Mouse (Mus musculus) naive thymus-derived CD4-positive, alpha-beta T cell, adult 2 months (primary cell): ENCODE measurements around the gene Odf3l2.

ENCODE experiments used
- DNase-seq: peaks from one replicate; pipeline ENCODE4 v3.0.0-alpha.2; 2011; ENCODE audit warnings: low read depth

Odf3l2 gene

GRCm38 (mm10) chr10:79670071-79670888 lies 24.7 kb upstream of the Odf3l2 start:
- no peak for DNase-seq

- no peak for DNase-seq
Measured at GRCm38 (mm10) chr10:79669576-79670057, 24.1 kb upstream of the Odf3l2 start.

GRCm38 (mm10) chr10:79668771-79669575 lies 23.4 kb upstream of the Odf3l2 start, which contains the start of gene Tpgs1:
Tpgs1 (plus strand) TSS chr10:79669369.
- peak; percentile 96 for DNase-seq

GRCm38 (mm10) chr10:79668076-79668475 lies 22.5 kb upstream of the Odf3l2 start:
- DNase-seq = no peak

GRCm38 (mm10) chr10:79666493-79666892 lies 21.0 kb upstream of the Odf3l2 start:
- no peak for DNase-seq

- DNase-seq = no peak
Measured at GRCm38 (mm10) chr10:79665051-79665450, 19.5 kb upstream of the Odf3l2 start.

- peak; percentile 82 for DNase-seq
Measured at GRCm38 (mm10) chr10:79664131-79664665, 18.7 kb upstream of the Odf3l2 start, which contains the start of gene Madcam1. Madcam1 (plus strand) TSS chr10:79664559.

- no peak for DNase-seq
Measured at GRCm38 (mm10) chr10:79661861-79662260, 16.3 kb upstream of the Odf3l2 start.

- DNase-seq = no peak
Measured at GRCm38 (mm10) chr10:79660298-79660697, 14.8 kb upstream of the Odf3l2 start.

- no peak for DNase-seq
Measured at GRCm38 (mm10) chr10:79658829-79659228, 13.3 kb upstream of the Odf3l2 start.

GRCm38 (mm10) chr10:79654946-79655395 lies 9.4 kb upstream of the Odf3l2 start:
- no peak for DNase-seq

GRCm38 (mm10) chr10:79652789-79653188 lies 7.3 kb upstream of the Odf3l2 start:
- no peak for DNase-seq

GRCm38 (mm10) chr10:79649070-79649751 lies 3.7 kb upstream of the Odf3l2 start:
- peak; percentile 82 for DNase-seq

GRCm38 (mm10) chr10:79638486-79639204 lies 6.9 kb downstream of the Odf3l2 start:
- no peak for DNase-seq

GRCm38 (mm10) chr10:79637128-79638110 lies 8.1 kb downstream of the Odf3l2 start, which contains the start of gene Shc2:
Shc2 (minus strand) TSS chr10:79637918.
- DNase-seq = no peak

GRCm38 (mm10) chr10:79636287-79636686 lies 9.3 kb downstream of the Odf3l2 start:
- no peak for DNase-seq

- DNase-seq = no peak
Measured at GRCm38 (mm10) chr10:79633006-79633777, 12.3 kb downstream of the Odf3l2 start.

GRCm38 (mm10) chr10:79631432-79631831 lies 14.1 kb downstream of the Odf3l2 start:
- no peak for DNase-seq

GRCm38 (mm10) chr10:79628377-79628776 lies 17.2 kb downstream of the Odf3l2 start:
- no peak for DNase-seq
